Mouse (Mus musculus) embryonic facial prominence, embryonic 15.5 days (tissue): ENCODE measurements around the gene Cwc27. TPM values are rescaled to one million over a fixed set of nuclear protein-coding genes. Genes with fewer than 3 reads are reported as not detected.

Experiments
- ATAC-seq: fragments of 200-750 bp; cut with Nextera tagmentation; 2 replicates; pipeline ENCODE4 v1.8.0; 2017; ENCODE audit warnings: low read depth, moderate TSS enrichment; ENCODE audit not compliant: insufficient number of reproducible peaks, low FRiP score, low TSS enrichment
- H3K27ac ChIP-seq: fragments of 300-500 bp; sonication (generic); replicated peaks from 2 replicates; pipeline ENCODE4 v1.5.1; 2015; ENCODE audit warnings: mild to moderate bottlenecking, inconsistent platforms
- H3K27me3 ChIP-seq: fragments of 300-500 bp; sonication (generic); 2 replicates; pipeline ENCODE4 v1.6.1; 2015; ENCODE audit warnings: inconsistent platforms
- H3K36me3 ChIP-seq: fragments of 300-500 bp; sonication (generic); 2 replicates; pipeline ENCODE4 v1.6.1; 2015; ENCODE audit warnings: mild to moderate bottlenecking, inconsistent platforms
- H3K4me1 ChIP-seq: fragments of 300-500 bp; sonication (generic); 2 replicates; pipeline ENCODE4 v1.6.1; 2015; ENCODE audit warnings: inconsistent platforms
- H3K4me2 ChIP-seq: fragments of 300-500 bp; sonication (generic); replicated peaks from 2 replicates; pipeline ENCODE4 v1.6.1; 2015; ENCODE audit warnings: mild to moderate bottlenecking, inconsistent platforms
- H3K4me3 ChIP-seq: fragments of 300-500 bp; sonication (generic); replicated peaks from 2 replicates; pipeline ENCODE4 v1.5.1; 2015; ENCODE audit warnings: mild to moderate bottlenecking, inconsistent platforms
- H3K9ac ChIP-seq: fragments of 300-500 bp; sonication (generic); 2 replicates; pipeline ENCODE4 v1.6.1; 2015; ENCODE audit warnings: inconsistent platforms
- H3K9me3 ChIP-seq: fragments of 300-500 bp; sonication (generic); replicated peaks from 2 replicates; pipeline ENCODE4 v1.6.1; 2016; ENCODE audit warnings: inconsistent platforms
- WGBS: fragments of 180-500 bp; shearing (Covaris S2); methylation state at CpG from one replicate; pipeline ENCODE4 v1.1.7; 2015; 5-methylcytosine and 5-hydroxymethylcytosine counted together
- polyA plus RNA-seq: library from polyadenylated mRNA; unstranded; fragments of >200 nt; fragmentation: Nextera tagmentation; extraction: Ambion mirVana; gene quantifications from 2 replicates; pipeline ENCODE4 v1.2.1, GENCODE M21; 2015

The Cwc27 gene
- polyA plus RNA-seq, 1 experiment from 2014 or later = 23.4 TPM

- no peaks in the 10 kb centered on the region for H3K4me1 ChIP-seq
- H3K27me3 ChIP-seq = no peaks in the 10 kb centered on the region
- H3K9ac ChIP-seq = no peak overlapping the region
- H3K4me2 ChIP-seq = no peak overlapping the region
- H3K9me3 ChIP-seq = no peaks in the 10 kb centered on the region
- H3K36me3 ChIP-seq = no peaks in the 10 kb centered on the region
- no peak overlapping the region for H3K27ac ChIP-seq
- no peak for ATAC-seq
- no peak overlapping the region for H3K4me3 ChIP-seq
- WGBS = 78% methylated on average over 1 of the region's 1 CpGs
Measured at GRCm38 (mm10) chr13:104779104-104779670, 37.8 kb downstream of the Cwc27 start.

- Histone ChIP-seq H3K9ac (no peak overlapping the region), H3K4me2 (no peak overlapping the region), H3K9me3 (no peaks in the 10 kb centered on the region), H3K4me3 (no peak overlapping the region), H3K4me1 (no peaks in the 10 kb centered on the region), H3K36me3 (no peaks in the 10 kb centered on the region), H3K27me3 (no peaks in the 10 kb centered on the region), H3K27ac (no peak overlapping the region)
- ATAC-seq = no peak
- 78% methylated on average over 3 of the region's 3 CpGs for WGBS
Measured at GRCm38 (mm10) chr13:104763193-104763592, 53.7 kb downstream of the Cwc27 start.

GRCm38 (mm10) chr13:104762401-104762800 is 54.5 kb downstream of the Cwc27 start:
- H3K27me3 ChIP-seq = no peaks in the 10 kb centered on the region
- 92% methylated on average over 4 of the region's 4 CpGs for WGBS
- no peak overlapping the region for H3K4me2 ChIP-seq
- H3K4me3 ChIP-seq = no peak overlapping the region
- no peak overlapping the region for H3K27ac ChIP-seq
- no peaks in the 10 kb centered on the region for H3K4me1 ChIP-seq
- H3K9ac ChIP-seq = no peak overlapping the region
- H3K36me3 ChIP-seq = no peaks in the 10 kb centered on the region
- H3K9me3 ChIP-seq = no peaks in the 10 kb centered on the region
- no peak for ATAC-seq

GRCm38 (mm10) chr13:104759381-104759780 is 57.6 kb downstream of the Cwc27 start:
- no peaks in the 10 kb centered on the region for H3K36me3 ChIP-seq
- no peak overlapping the region for H3K4me3 ChIP-seq
- H3K9ac ChIP-seq = no peak overlapping the region
- ATAC-seq = no peak
- no peaks in the 10 kb centered on the region for H3K9me3 ChIP-seq
- H3K27me3 ChIP-seq = no peaks in the 10 kb centered on the region
- no peaks in the 10 kb centered on the region for H3K4me1 ChIP-seq
- 90% methylated on average over 1 of the region's 1 CpGs for WGBS
- H3K4me2 ChIP-seq = no peak overlapping the region
- H3K27ac ChIP-seq = no peak overlapping the region

GRCm38 (mm10) chr13:104747032-104747431 is 69.9 kb downstream of the Cwc27 start:
- Histone ChIP-seq H3K27ac (no peak overlapping the region), H3K4me2 (no peak overlapping the region), H3K4me1 (no peaks in the 10 kb centered on the region), H3K4me3 (no peak overlapping the region), H3K36me3 (no peaks in the 10 kb centered on the region), H3K27me3 (no peaks in the 10 kb centered on the region), H3K9me3 (no peaks in the 10 kb centered on the region), H3K9ac (no peak overlapping the region)
- no peak for ATAC-seq

- ATAC-seq = no peak
- Histone ChIP-seq H3K4me3 (no peak overlapping the region), H3K27ac (no peak overlapping the region), H3K4me1 (no peaks in the 10 kb centered on the region), H3K36me3 (no peaks in the 10 kb centered on the region), H3K27me3 (no peaks in the 10 kb centered on the region), H3K9me3 (no peaks in the 10 kb centered on the region), H3K4me2 (no peak overlapping the region), H3K9ac (no peak overlapping the region)
- WGBS = 84% methylated on average over 4 of the region's 4 CpGs
Measured at GRCm38 (mm10) chr13:104742866-104743265, 74.1 kb downstream of the Cwc27 start.

- no peaks in the 10 kb centered on the region for H3K27me3 ChIP-seq
- H3K4me3 ChIP-seq = no peak overlapping the region
- H3K4me2 ChIP-seq = no peak overlapping the region
- H3K9me3 ChIP-seq = no peaks in the 10 kb centered on the region
- no peak overlapping the region for H3K27ac ChIP-seq
- no peaks in the 10 kb centered on the region for H3K4me1 ChIP-seq
- no peak overlapping the region for H3K9ac ChIP-seq
- 56% methylated on average over 3 of the region's 3 CpGs for WGBS
- no peak for ATAC-seq
- no peaks in the 10 kb centered on the region for H3K36me3 ChIP-seq
Measured at GRCm38 (mm10) chr13:104729261-104730046, 87.5 kb downstream of the Cwc27 start.

- H3K4me1 ChIP-seq = no peaks in the 10 kb centered on the region
- H3K36me3 ChIP-seq = no peaks in the 10 kb centered on the region
- no peak overlapping the region for H3K4me3 ChIP-seq
- no peaks in the 10 kb centered on the region for H3K9me3 ChIP-seq
- H3K4me2 ChIP-seq = no peak overlapping the region
- no peak for ATAC-seq
- WGBS = 93% methylated on average over 2 of the region's 2 CpGs
- H3K27me3 ChIP-seq = no peaks in the 10 kb centered on the region
- H3K27ac ChIP-seq = no peak overlapping the region
- no peak overlapping the region for H3K9ac ChIP-seq
Measured at GRCm38 (mm10) chr13:104727681-104728080, 89.3 kb downstream of the Cwc27 start.

GRCm38 (mm10) chr13:104720133-104720532 is 96.8 kb downstream of the Cwc27 start:
- H3K4me3 ChIP-seq = no peak overlapping the region
- 80% methylated on average over 5 of the region's 5 CpGs for WGBS
- H3K36me3 ChIP-seq = 0 out of 2 replicates have a peak, but pooled peaks cover 3% of the 10 kb centered on the region
- no peak overlapping the region for H3K9ac ChIP-seq
- H3K27ac ChIP-seq = no peak overlapping the region
- H3K27me3 ChIP-seq = no peaks in the 10 kb centered on the region
- H3K4me1 ChIP-seq = no peaks in the 10 kb centered on the region
- H3K9me3 ChIP-seq = no peaks in the 10 kb centered on the region
- H3K4me2 ChIP-seq = no peak overlapping the region
- no peak for ATAC-seq

GRCm38 (mm10) chr13:104694612-104695355 is 122.2 kb downstream of the Cwc27 start:
- H3K36me3 ChIP-seq = no peaks in the 10 kb centered on the region
- no peaks in the 10 kb centered on the region for H3K9me3 ChIP-seq
- H3K4me1 ChIP-seq = peaks cover 15% of the 10 kb centered on the region
- WGBS = 22% methylated on average over 6 of the region's 6 CpGs
- no peak overlapping the region for H3K9ac ChIP-seq
- H3K4me3 ChIP-seq = no peak overlapping the region
- ATAC-seq = 0 out of 2 replicates have a peak, but pooled peaks have one; percentile 67
- peak overlapping the region; percentile 21; the same call in 1 of the 2 replicates for H3K4me2 ChIP-seq
- no peaks in the 10 kb centered on the region for H3K27me3 ChIP-seq
- peak overlapping the region; percentile 28; the same call in 1 of the 2 replicates for H3K27ac ChIP-seq

GRCm38 (mm10) chr13:104692710-104693109 is 124.2 kb downstream of the Cwc27 start:
- 68% methylated on average over 3 of the region's 3 CpGs for WGBS
- Histone ChIP-seq H3K4me2 (no peak overlapping the region), H3K36me3 (no peaks in the 10 kb centered on the region), H3K27me3 (no peaks in the 10 kb centered on the region), H3K4me1 (peaks cover 15% of the 10 kb centered on the region), H3K27ac (no peak overlapping the region), H3K9me3 (no peaks in the 10 kb centered on the region), H3K9ac (no peak overlapping the region), H3K4me3 (no peak overlapping the region)
- ATAC-seq = no peak
